Mouse (Mus musculus): ENCODE results near the gene Rhbdl1. TPM values are rescaled to one million over a fixed set of nuclear protein-coding genes. Genes with fewer than 3 reads are reported as not detected.

Gene Rhbdl1
- total RNA-seq, 2 experiments from 2014 or later = 85.8 to 89.7 TPM

GRCm38 (mm10) chr17:25843636-25844395, 6.7 kb upstream of the Rhbdl1 start:
- DNase-seq (ENCODE audit: low spot score in 2 of 2) = no peak
- intact Hi-C loops (cut with DNase I) = no loop called here

DNA sequence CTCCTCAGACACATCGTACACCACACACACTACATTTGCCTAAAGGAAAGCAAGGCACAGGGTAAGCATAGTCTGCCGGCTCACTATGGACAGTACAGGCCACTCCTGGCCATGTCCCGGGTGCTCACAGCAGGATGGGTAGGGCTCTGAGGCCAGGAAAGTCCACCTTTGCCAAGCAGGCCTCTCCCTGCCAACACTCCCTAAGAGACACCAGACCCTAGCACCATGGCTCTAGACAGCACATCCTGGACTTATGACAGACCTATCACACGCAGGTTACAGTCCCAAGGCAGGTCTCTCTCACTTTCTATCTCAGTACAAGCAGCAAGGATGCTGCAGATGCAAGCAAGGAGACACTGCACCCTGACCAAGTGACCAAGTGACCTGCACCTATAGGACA, 6.0 kb upstream of the Rhbdl1 start:
- no peak for DNase-seq (ENCODE audit: low spot score in 2 of 2)
- intact Hi-C loops (cut with DNase I) = no loop called here

DNA sequence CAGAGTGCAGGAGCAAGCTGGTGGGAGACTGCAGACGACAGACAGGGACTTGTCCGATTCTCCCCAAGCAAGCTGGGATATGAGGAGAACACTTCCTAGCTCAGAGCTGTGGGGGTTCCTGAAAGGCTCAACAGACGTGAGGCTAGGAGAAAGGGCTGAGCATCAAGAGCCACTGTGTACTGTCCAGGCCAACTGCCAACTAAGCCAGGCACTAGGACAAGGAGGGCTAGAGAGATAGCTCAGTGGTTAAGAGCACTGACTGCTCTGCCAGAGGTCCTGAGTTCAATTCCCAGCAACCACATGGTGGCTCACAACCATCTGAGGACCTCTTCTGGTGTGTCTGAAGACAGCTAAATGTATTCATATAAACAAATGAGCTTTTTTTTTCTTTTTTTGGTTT, 5.4 kb upstream of the Rhbdl1 start:
- intact Hi-C loops (cut with DNase I) = no loop called here

DNA sequence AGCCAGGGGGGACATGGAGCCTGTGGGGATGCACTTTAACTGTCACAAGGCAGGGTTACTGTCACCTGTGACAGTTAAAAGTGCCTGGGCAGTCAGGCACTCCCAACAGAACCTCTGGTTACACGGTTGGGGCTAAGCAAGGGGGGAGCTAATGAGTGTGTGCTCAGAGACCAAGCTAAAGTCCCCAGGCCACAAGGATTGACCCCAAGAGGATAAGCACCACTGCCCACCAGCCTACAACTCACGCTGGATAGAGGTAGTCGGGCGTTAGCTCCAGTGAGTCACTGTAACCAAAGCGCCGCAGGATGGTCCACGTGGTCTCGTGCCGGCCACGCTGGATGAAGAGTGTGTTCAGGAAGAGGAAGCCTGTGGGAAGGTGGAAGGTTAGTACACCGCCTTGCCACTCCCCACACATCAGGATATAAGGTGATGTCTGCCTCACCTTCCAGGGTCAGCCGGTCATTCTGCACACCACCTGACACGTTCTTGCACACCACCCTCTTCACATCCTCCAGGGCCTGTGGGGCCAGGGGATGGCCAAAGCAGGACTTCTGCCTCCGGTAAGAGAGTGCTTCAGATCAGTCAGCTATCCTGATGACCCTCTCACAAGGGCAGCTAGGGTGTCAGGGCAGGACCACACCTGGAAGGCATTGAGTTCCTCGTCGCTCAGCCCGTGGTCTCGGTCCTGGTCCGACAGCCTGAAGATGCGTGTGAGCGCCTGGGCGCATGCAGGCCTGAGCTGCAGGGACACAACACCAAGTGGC, 4.2 kb upstream of the Rhbdl1 start, which contains the start of gene Gm20683:
Gene Gm20683, minus strand, starts transcription at position 647 of the 764 bp plus-strand sequence.
- intact Hi-C loops (cut with DNase I) = no loop called here
- no peak for DNase-seq (ENCODE audit: low spot score in 2 of 2)

More for the DNA sequence above, 5.4 kb upstream of the Rhbdl1 start:
- DNase-seq (ENCODE audit: low spot score in 2 of 2) = no peak

GRCm38 (mm10) chr17:25840519-25840918, 3.4 kb upstream of the Rhbdl1 start:
- intact Hi-C loops (cut with DNase I) = no loop called here
- DNase-seq (ENCODE audit: low spot score in 2 of 2) = no peak

DNA sequence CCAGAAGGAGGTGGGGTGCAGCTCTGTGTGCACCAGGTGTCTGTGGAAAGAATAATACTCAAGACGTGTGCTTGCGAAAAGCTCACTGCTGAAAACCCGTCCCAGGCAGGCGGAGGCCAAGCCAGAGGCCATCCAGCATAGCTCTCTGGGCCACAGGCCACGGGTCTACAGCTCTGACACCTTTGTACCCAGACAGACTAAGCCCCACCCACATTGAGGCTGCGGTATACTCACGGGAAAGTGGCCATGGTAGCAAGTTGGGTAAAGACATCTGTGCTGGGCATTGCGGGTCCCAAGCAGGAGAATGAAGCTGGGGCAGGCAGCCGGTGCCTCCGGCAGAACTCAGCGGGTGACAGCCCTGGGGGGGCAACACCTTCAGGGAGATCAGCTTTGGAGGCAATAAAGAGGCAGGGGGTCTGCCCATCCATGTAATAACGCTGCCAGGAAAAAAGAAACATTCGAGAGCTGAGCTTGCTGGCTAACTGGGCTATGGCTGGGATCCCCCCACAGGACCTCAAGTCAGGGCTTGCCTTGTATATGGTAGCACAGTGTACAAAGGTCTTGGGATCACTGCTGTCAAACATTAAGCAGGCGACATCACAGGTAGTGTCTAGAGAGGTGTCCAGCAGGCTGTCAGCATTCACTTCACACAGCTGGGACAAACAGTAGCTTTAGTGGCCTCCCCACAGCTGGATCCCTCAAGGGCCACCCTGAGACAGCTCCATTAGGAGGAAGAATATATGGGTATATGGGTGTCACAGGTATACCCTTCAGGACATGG, 2.5 kb upstream of the Rhbdl1 start:
- intact Hi-C loops (cut with DNase I) = no loop called here
- DNase-seq (ENCODE audit: low spot score in 2 of 2) = no peak

GRCm38 (mm10) chr17:25838904-25839303, 1.8 kb upstream of the Rhbdl1 start:
- intact Hi-C loops (cut with DNase I) = no loop called here
- no peak for DNase-seq (ENCODE audit: low spot score in 2 of 2)

DNA sequence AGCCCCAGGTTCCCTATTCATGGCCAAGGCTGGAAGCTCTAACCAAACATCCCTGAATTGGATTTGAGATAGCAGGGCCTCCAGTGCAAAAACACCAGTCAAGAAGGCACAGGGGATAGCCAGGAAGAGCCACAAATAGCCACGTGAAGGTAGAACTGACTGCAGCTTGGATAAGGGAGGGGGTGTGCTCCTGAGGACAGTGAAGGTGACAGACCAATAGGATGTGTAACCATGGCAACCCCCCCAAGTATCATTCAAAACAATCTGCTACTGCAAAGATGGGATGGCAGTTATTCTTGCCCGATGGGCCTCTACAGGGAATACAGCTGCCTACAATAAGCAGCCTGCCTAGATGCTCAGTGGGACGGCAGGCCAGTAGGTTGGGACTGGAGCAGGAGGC, 438 bp upstream of the Rhbdl1 start:
- DNase-seq (ENCODE audit: low spot score in 2 of 2) = peak in 1 of 2 experiments; percentile 67
- intact Hi-C loops (cut with DNase I) = no loop called here

DNA sequence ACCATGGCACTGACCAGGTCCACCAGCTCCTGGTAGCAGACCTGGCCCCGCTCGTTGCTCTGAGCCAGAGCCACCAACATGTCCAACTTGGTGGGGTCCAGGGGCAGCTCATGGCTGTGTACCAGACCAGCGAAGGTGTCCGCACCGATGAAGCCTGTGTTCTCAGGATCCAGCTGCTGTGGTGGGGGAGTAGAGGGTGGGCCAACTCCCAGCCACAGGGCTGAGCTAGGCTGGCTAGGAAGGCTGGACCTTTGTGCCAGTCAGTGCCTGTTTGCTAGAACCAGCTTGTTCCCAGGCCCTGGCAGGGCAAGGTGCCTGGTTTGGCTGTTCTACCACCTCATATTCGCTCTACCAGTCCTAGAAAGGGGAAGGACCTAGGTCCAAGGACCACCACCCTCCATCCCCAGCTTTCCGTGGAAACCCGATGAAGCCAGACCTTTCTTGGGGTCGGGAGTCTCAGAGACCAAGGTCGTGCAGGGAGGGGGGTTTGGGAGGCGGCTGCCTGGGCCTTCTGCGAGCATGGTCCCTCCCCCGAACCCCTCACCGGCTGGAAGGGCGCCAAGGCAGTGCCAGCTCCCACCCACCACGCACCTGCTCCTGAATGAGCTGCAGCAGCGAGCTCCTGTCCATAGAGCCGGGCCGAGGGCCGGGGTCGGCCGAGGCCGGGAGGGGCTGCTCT, 559 bp downstream of the Rhbdl1 start:
- DNase-seq (ENCODE audit: low spot score in 2 of 2) = no peak
- intact Hi-C loops (cut with DNase I) = no loop called here

GRCm38 (mm10) chr17:25835816-25836215, 1.3 kb downstream of the Rhbdl1 start:
- intact Hi-C loops (cut with DNase I) = no loop called here
- no peak for DNase-seq (ENCODE audit: low spot score in 2 of 2)

DNA sequence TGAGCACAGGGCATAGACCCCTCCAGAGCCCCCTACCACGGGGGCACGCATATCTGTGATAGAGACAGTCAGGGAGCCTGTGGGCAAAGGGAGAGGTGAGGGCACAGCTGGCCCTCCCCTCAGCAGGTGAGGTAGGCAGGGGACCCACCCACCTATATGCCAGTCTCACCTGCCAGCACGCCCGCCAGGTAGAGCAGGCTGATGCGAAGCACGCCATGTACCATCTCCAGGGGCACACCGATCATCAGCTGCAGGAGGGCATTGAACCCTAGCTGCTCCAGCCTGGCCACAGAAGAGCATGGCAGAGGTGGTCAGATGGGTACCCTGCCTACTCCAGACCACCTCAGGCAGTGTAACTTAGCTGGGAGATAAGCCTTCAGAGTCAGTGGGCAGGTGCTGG, 1.8 kb downstream of the Rhbdl1 start:
- intact Hi-C loops (cut with DNase I) = no loop called here
- no peak for DNase-seq (ENCODE audit: low spot score in 2 of 2)

- no peak for DNase-seq (ENCODE audit: low spot score in 2 of 2)
- intact Hi-C loops (cut with DNase I) = no loop called here
These were observed 2.4 kb downstream of the Rhbdl1 start for GRCm38 (mm10) chr17:25834595-25835222.

DNA sequence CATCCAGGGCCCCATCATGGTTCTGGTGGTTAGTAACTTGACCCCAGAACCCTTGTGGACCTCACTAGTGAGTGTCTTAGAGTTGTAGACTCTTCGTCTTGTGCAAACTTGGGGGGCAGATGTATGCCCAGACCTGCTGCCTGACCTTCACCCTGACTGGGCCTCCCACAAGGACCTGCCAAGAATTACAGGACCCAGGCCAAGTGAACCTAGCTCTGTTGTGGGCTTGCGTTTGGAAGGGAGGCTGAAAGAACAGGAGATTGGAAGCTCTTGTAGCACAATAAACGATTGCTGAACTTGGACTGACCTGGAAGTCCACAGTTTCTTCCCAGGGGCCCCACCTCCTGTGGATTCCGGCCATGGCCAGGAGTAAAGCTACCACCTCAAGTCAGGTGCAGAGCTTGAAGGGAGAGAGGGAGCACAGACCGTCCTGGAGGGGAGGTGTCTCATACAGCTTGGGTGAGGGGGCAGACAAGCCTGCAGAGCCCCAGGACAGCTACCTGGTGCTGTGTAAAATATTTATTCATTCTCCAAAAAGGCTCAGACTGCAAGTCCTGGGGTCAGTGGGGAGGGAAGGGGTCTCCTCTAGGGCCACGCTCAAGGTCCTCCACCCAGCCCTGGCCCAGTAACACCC, 3.0 kb downstream of the Rhbdl1 start:
- intact Hi-C loops (cut with DNase I) = loop anchor here (1.0 kb wide), 1 partner anchor 41 kb away; the partner anchor contains the start of gene Mettl26
- DNase-seq (ENCODE audit: low spot score in 2 of 2) = no peak

DNA sequence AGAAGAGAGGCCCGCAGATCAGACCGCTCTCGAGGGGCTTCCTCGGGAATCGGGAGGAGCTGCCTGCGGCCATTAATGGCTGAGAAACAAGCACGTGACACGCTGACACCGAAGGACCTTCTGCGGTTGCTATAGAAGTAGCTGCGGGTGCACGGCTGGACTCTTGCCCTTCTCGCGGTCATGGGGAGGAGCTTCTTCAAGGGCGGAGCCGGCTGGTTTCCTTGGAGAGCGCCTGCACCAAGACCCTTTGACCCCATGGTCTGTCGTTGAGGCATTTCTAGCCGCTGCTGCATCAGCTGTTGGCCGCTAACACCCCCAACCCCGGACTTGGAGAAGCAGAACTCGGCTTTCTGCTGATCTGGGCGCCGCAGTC, 3.8 kb downstream of the Rhbdl1 start, which contains the start of gene Stub1:
Gene Stub1, minus strand, starts transcription at position 114 of the 373 bp plus-strand sequence.
- DNase-seq (ENCODE audit: low spot score in 2 of 2) = peak; percentile 83 to 90
- intact Hi-C loops (cut with DNase I) = loop anchor here (1.0 kb wide), 1 partner anchor 42 kb away; the partner anchor contains the start of gene Mettl26

- intact Hi-C loops (cut with DNase I) = loop anchor here (1.0 kb wide), 1 partner anchor 43 kb away; the partner anchor contains the start of gene Mettl26
These were observed 4.4 kb downstream of the Rhbdl1 start for GRCm38 (mm10) chr17:25832436-25833290.

DNA sequence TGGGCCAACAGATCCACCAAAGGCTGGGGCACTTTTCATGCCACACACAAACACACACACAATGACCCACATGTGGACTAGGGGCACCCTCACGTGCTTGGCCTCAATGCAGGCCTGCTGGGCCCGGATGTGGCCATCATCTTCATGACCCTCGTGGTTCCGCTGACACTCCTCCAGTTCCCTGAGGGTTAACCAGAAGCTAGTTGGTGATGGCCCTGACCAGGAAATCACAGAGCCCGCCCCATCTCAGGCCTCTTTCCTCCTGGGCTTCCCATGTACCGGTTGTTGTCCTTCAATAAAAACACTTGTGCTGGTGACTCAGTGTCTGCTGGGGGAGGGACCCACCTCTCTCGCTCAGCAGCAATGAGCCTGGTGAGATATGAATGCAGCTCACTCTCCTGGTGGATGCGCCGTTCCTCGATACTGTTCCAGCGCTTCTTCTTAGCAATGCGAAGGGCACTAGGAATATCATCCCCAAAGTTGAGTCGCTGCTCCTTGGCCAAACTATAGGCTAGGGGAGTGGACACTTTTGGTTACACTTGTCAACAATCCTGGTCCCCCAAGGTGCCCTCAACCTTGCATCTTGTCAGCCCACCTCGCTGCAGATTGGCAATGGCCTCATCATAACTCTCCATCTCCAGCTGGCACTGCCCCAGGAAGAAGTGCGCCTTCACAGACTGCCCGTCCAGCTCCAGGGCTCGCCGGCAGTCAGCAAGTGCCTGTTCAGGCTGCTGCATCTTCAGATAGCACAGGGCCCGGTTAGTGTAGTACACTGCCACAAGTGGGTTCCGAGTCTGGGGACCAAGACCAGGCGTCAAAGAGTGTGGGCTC, 5.4 kb downstream of the Rhbdl1 start:
- no peak for DNase-seq (ENCODE audit: low spot score in 2 of 2)
- intact Hi-C loops (cut with DNase I) = no loop called here

More at GRCm38 (mm10) chr17:25832436-25833290, 4.4 kb downstream of the Rhbdl1 start:
- DNase-seq (ENCODE audit: low spot score in 2 of 2) = peak; percentile 98 to 99
